Mouse (Mus musculus): ENCODE results near the gene Prdx4.

- TF ChIP-seq TAL1 (IDR thresholded peaks at IDR 0.05; ENCODE audit: low read length) (no peak), GATA1 (IDR thresholded peaks at IDR 0.05; ENCODE audit: low read length) (no peak)
Observed at GRCm38 (mm10) chrX:155318005-155318404, 22.5 kb downstream of the Prdx4 start.
